Mouse (Mus musculus): Measurements from ENCODE around the gene Furin.
"Not testable (repeated sequence)": the region's sequence is repeated elsewhere in the genome, so short reads cannot be mapped to it uniquely, and the experiment has no call there.

DNA sequence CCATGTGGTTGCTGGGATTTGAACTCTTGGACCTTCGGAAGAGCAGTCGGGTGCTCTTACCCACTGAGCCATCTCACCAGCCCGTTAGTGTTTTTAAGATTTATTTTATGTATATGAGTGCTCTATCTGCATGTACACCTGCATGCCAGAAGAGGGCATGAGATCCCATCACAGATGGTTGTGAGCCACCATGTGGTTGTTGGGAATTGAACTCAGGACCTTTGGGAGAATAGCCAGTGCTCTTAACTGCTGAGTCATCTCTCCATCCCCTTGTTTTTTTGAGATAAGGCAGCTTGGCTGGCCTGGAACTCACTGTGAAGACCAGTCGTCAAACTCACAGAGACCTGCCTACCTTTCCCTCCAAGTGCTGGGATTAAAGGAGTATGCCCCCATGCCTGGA is 8.8 kb downstream of the Furin start:
- not testable (repeated sequence) for TF ChIP-seq CTCF (IDR thresholded peaks at IDR 0.05; ENCODE audit: extremely low read depth, insufficient read length, insufficient replicate concordance, low read depth, low read length); POLR2A (IDR thresholded peaks at IDR 0.05; ENCODE audit: low read depth, low read length)

Measured in small intestine, adult 2 months (tissue).